Mouse (Mus musculus): ENCODE data around the gene Armh3.

- TF ChIP-seq GATA1 (IDR thresholded peaks at IDR 0.05; ENCODE audit: borderline replicate concordance, low read length): no peak
- TF ChIP-seq FLI1 (IDR thresholded peaks at IDR 0.05; ENCODE audit: low read length): no peak
Observed at GRCm38 (mm10) chr19:45833665-45834064, 164.6 kb downstream of the Armh3 start.

Measured in megakaryocyte, embryonic 14.5 days (primary cell).